Mouse (Mus musculus): ENCODE data around the gene Cd79a.

The Cd79a gene

GRCm38 (mm10) chr7:24897224-24897623, at the start of gene Cd79a:
Gene Cd79a (plus strand): TSS chr7:24897381.
- no peak for DNase-seq

GRCm38 (mm10) chr7:24850162-24850561, 47.0 kb upstream of the Cd79a start:
- DNase-seq: no peak

- DNase-seq: peak in 1 of 2 experiments; percentile 19
Observed at GRCm38 (mm10) chr7:24850899-24851303, 46.3 kb upstream of the Cd79a start.

GRCm38 (mm10) chr7:24851596-24852325, 45.4 kb upstream of the Cd79a start:
- no peak for DNase-seq

- no peak for DNase-seq
Observed at GRCm38 (mm10) chr7:24852557-24853232, 44.5 kb upstream of the Cd79a start.

- DNase-seq: no peak
Observed at GRCm38 (mm10) chr7:24853233-24853563, 44.0 kb upstream of the Cd79a start.

- DNase-seq: no peak
Observed at GRCm38 (mm10) chr7:24853695-24854094, 43.5 kb upstream of the Cd79a start.

- DNase-seq: no peak
Observed at GRCm38 (mm10) chr7:24856460-24857120, 40.6 kb upstream of the Cd79a start.

GRCm38 (mm10) chr7:24859234-24859633, 37.9 kb upstream of the Cd79a start:
- DNase-seq: no peak

GRCm38 (mm10) chr7:24861913-24862312, 35.3 kb upstream of the Cd79a start, which contains the start of gene Gm9844:
Gene Gm9844 (plus strand): TSS chr7:24862213.
- no peak for DNase-seq

GRCm38 (mm10) chr7:24862853-24863252, 34.3 kb upstream of the Cd79a start:
- DNase-seq: no peak

- DNase-seq: no peak
Observed at GRCm38 (mm10) chr7:24864156-24864555, 33.0 kb upstream of the Cd79a start.

- DNase-seq: no peak
Observed at GRCm38 (mm10) chr7:24869080-24869479, 28.1 kb upstream of the Cd79a start.

GRCm38 (mm10) chr7:24869532-24870165, 27.5 kb upstream of the Cd79a start, which contains the start of the genes Lypd4 and Dmrtc2:
Gene Lypd4 (minus strand): TSS chr7:24869941.
Gene Dmrtc2 (plus strand): TSS chr7:24870057.
- no peak for DNase-seq

- no peak for DNase-seq
Observed at GRCm38 (mm10) chr7:24877588-24877987, 19.6 kb upstream of the Cd79a start.

- no peak for DNase-seq
Observed at GRCm38 (mm10) chr7:24879620-24880019, 17.6 kb upstream of the Cd79a start.

- no peak for DNase-seq
Observed at GRCm38 (mm10) chr7:24882416-24883199, 14.6 kb upstream of the Cd79a start.

- peak; percentile 99 to 100 for DNase-seq
Observed at GRCm38 (mm10) chr7:24883896-24884692, 13.1 kb upstream of the Cd79a start, which contains the start of gene Rps19. Gene Rps19 (plus strand): TSS chr7:24884371.

GRCm38 (mm10) chr7:24884693-24885291, 12.4 kb upstream of the Cd79a start:
- DNase-seq: peak; percentile 36 to 39

GRCm38 (mm10) chr7:24885468-24886307, 11.5 kb upstream of the Cd79a start:
- no peak for DNase-seq

All from kidney, adult 8-10 months (tissue).